Mouse (Mus musculus) E14TG2a.4 (cell line): Measurements from ENCODE around the gene C1qtnf9.

ENCODE experiments used
- H3K27me3 ChIP-seq: 2 replicates; pipeline ENCODE4 v1.6.1; 2014; ENCODE audit warnings: low read length, control low read depth; ENCODE audit not compliant: insufficient read depth
- H3K36me3 ChIP-seq: 2 replicates; pipeline ENCODE4 v1.6.1; 2014; ENCODE audit warnings: low read length, control low read depth; ENCODE audit not compliant: insufficient read depth
- H3K4me1 ChIP-seq: replicated peaks from 2 replicates; pipeline ENCODE4 v1.6.1; 2014; ENCODE audit warnings: low read depth, low read length, control low read depth
- H3K4me3 ChIP-seq: replicated peaks from 2 replicates; pipeline ENCODE4 v1.5.1; 2014; ENCODE audit warnings: mild to moderate bottlenecking, low read length
- H3K9me3 ChIP-seq: 2 replicates; pipeline ENCODE4 v1.6.1; 2014; ENCODE audit warnings: low read length, control low read depth
- CTCF ChIP-seq: conservative IDR thresholded peaks from 2 replicates; pipeline ENCODE4 v1.5.1; 2014; ENCODE audit warnings: low read length
- NANOG ChIP-seq: IDR thresholded peaks from 2 replicates; pipeline ENCODE4 v1.6.1; 2014; ENCODE audit warnings: borderline replicate concordance, low read length, mixed read lengths
- POU5F1 ChIP-seq: IDR thresholded peaks from 2 replicates; pipeline ENCODE4 v1.6.1; 2014; ENCODE audit warnings: low read length, borderline replicate concordance

Gene C1qtnf9

GRCm38 (mm10) chr14:60805871-60806270 lies 37.9 kb downstream of the C1qtnf9 start:
- H3K27me3 ChIP-seq, result no peaks in the 10 kb centered on the region
- H3K36me3 ChIP-seq, result peaks cover 57% of the 10 kb centered on the region
- TF ChIP-seq NANOG (no peak), CTCF (no peak), POU5F1 (no peak)
- no peak overlapping the region for H3K4me3 ChIP-seq
- no peaks in the 10 kb centered on the region for H3K9me3 ChIP-seq
- H3K4me1 ChIP-seq, result peaks cover 15% of the 10 kb centered on the region

GRCm38 (mm10) chr14:60806891-60807344 lies 39.0 kb downstream of the C1qtnf9 start:
- H3K4me3 ChIP-seq, result no peak overlapping the region
- TF ChIP-seq NANOG (no peak), CTCF (no peak), POU5F1 (no peak)
- H3K4me1 ChIP-seq, result peaks cover 15% of the 10 kb centered on the region
- H3K9me3 ChIP-seq, result no peaks in the 10 kb centered on the region
- H3K27me3 ChIP-seq, result no peaks in the 10 kb centered on the region
- H3K36me3 ChIP-seq, result peaks cover 54% of the 10 kb centered on the region

GRCm38 (mm10) chr14:60809881-60810280 lies 41.9 kb downstream of the C1qtnf9 start:
- peaks cover 40% of the 10 kb centered on the region for H3K36me3 ChIP-seq
- H3K9me3 ChIP-seq, result no peaks in the 10 kb centered on the region
- no peak overlapping the region for H3K4me3 ChIP-seq
- no peak for TF ChIP-seq CTCF
- no peak for TF ChIP-seq POU5F1
- TF ChIP-seq NANOG, result no peak
- H3K27me3 ChIP-seq, result no peaks in the 10 kb centered on the region
- peaks cover 4% of the 10 kb centered on the region for H3K4me1 ChIP-seq

- no peak for TF ChIP-seq NANOG
- no peak for TF ChIP-seq POU5F1
- TF ChIP-seq CTCF, result no peak
- Histone ChIP-seq H3K36me3 (peaks cover 37% of the 10 kb centered on the region), H3K27me3 (no peaks in the 10 kb centered on the region), H3K4me3 (no peak overlapping the region), H3K4me1 (peaks cover 4% of the 10 kb centered on the region; the same call in 1 of the 2 replicates), H3K9me3 (no peaks in the 10 kb centered on the region)
Measured at GRCm38 (mm10) chr14:60811547-60811946, 43.6 kb downstream of the C1qtnf9 start.

- H3K4me3 ChIP-seq, result no peak overlapping the region
- TF ChIP-seq CTCF (no peak), POU5F1 (no peak), NANOG (no peak)
- H3K36me3 ChIP-seq, result peaks cover 32% of the 10 kb centered on the region
Measured at GRCm38 (mm10) chr14:60815098-60815497, 47.2 kb downstream of the C1qtnf9 start.

GRCm38 (mm10) chr14:60818045-60818444 lies 50.1 kb downstream of the C1qtnf9 start:
- TF ChIP-seq CTCF, result no peak
- TF ChIP-seq POU5F1, result no peak
- TF ChIP-seq NANOG, result no peak
- Histone ChIP-seq H3K4me1 (peaks cover 10% of the 10 kb centered on the region), H3K9me3 (no peaks in the 10 kb centered on the region), H3K27me3 (no peaks in the 10 kb centered on the region; the same call in 1 of the 2 replicates), H3K4me3 (no peak overlapping the region), H3K36me3 (peaks cover 21% of the 10 kb centered on the region)

More at GRCm38 (mm10) chr14:60815098-60815497, 47.2 kb downstream of the C1qtnf9 start:
- no peaks in the 10 kb centered on the region for H3K9me3 ChIP-seq
- H3K27me3 ChIP-seq, result no peaks in the 10 kb centered on the region; the same call in 1 of the 2 replicates
- H3K4me1 ChIP-seq, result peaks cover 10% of the 10 kb centered on the region

- peaks cover 12% of the 10 kb centered on the region for H3K9me3 ChIP-seq
- H3K4me1 ChIP-seq, result no peaks in the 10 kb centered on the region; the same call in 1 of the 2 replicates
- H3K27me3 ChIP-seq, result no peaks in the 10 kb centered on the region
- H3K4me3 ChIP-seq, result no peak overlapping the region
- H3K36me3 ChIP-seq, result peaks cover 41% of the 10 kb centered on the region
- TF ChIP-seq CTCF (no peak), NANOG (no peak), POU5F1 (no peak)
Measured at GRCm38 (mm10) chr14:60830096-60830495, 62.2 kb downstream of the C1qtnf9 start.
